Mouse (Mus musculus): ENCODE measurements at regions not wholly inside any gene's neighbourhood (a gene's known extent, or its start where the extent isn't known, plus 50 kb on each side); places are given as distances from the start of the nearest gene placed in this dataset.

GRCm38 (mm10) chr7:136164834-136165233 lies 448.7 kb upstream of the Mki67 start:
- TF ChIP-seq CTCF (conservative IDR thresholded peaks at IDR 0.05; ENCODE audit: insufficient read depth, insufficient read length, low read depth, low read length) (no peak), POLR2A (IDR thresholded peaks at IDR 0.05; ENCODE audit: low read depth, low read length) (no peak)
